Mouse (Mus musculus) gastrocnemius, postnatal 4 days (tissue): ENCODE data around the gene Pced1b. TPM values are rescaled to one million over a fixed set of nuclear protein-coding genes. Genes with fewer than 3 reads are reported as not detected.
"Not testable (repeated sequence)": the region's sequence is repeated elsewhere in the genome, so short reads cannot be mapped to it uniquely, and the experiment has no call there.

Experiments
- DNase-seq, 2 experiments: peaks; one replicate each; pipeline ENCODE4 v3.0.0; 2021 to 2022; ENCODE audit warnings: low spot score in 2 of 2, mixed read lengths in 2 of 2
- total RNA-seq, 2 experiments: library from RNA; stranded (reverse); gene quantifications; 2 replicates each; pipeline ENCODE4 v1.2.3; 2021

Pced1b gene
- total RNA-seq, 2 experiments from 2014 or later = 4.6 to 6.3 TPM

- DNase-seq = no peak
Measured at GRCm38 (mm10) chr15:97337636-97338352, 90.9 kb downstream of the Pced1b start.

- no peak for DNase-seq
Measured at GRCm38 (mm10) chr15:97338377-97339060, 91.6 kb downstream of the Pced1b start.

- DNase-seq = no peak
Measured at GRCm38 (mm10) chr15:97342336-97342735, 95.4 kb downstream of the Pced1b start.

GRCm38 (mm10) chr15:97342945-97343344 lies 96.0 kb downstream of the Pced1b start:
- DNase-seq = no peak

- no peak for DNase-seq
Measured at GRCm38 (mm10) chr15:97343921-97344320, 97.0 kb downstream of the Pced1b start.

GRCm38 (mm10) chr15:97345110-97345509 lies 98.2 kb downstream of the Pced1b start:
- no peak for DNase-seq

- no peak for DNase-seq
Measured at GRCm38 (mm10) chr15:97345917-97346316, 99.0 kb downstream of the Pced1b start.

GRCm38 (mm10) chr15:97346413-97346812 lies 99.5 kb downstream of the Pced1b start:
- DNase-seq = no peak

- DNase-seq = no peak
Measured at GRCm38 (mm10) chr15:97346897-97347296, 100.0 kb downstream of the Pced1b start.

GRCm38 (mm10) chr15:97348566-97349315 lies 101.8 kb downstream of the Pced1b start:
- DNase-seq = no peak

GRCm38 (mm10) chr15:97350528-97350927 lies 103.6 kb downstream of the Pced1b start:
- DNase-seq = no peak

GRCm38 (mm10) chr15:97351016-97351415 lies 104.1 kb downstream of the Pced1b start:
- peak in 1 of 2 experiments; percentile 30 for DNase-seq

GRCm38 (mm10) chr15:97351681-97352080 lies 104.8 kb downstream of the Pced1b start:
- DNase-seq = no peak

- no peak for DNase-seq
Measured at GRCm38 (mm10) chr15:97355676-97356303, 108.9 kb downstream of the Pced1b start.

GRCm38 (mm10) chr15:97357016-97357415 lies 110.1 kb downstream of the Pced1b start:
- no peak for DNase-seq

- DNase-seq = no peak
Measured at GRCm38 (mm10) chr15:97360842-97361770, 114.2 kb downstream of the Pced1b start.

- no peak for DNase-seq
Measured at GRCm38 (mm10) chr15:97361771-97362171, 114.9 kb downstream of the Pced1b start.

- not testable (repeated sequence) for DNase-seq
Measured at GRCm38 (mm10) chr15:97364271-97364670, 117.4 kb downstream of the Pced1b start.

GRCm38 (mm10) chr15:97364968-97365367 lies 118.1 kb downstream of the Pced1b start:
- DNase-seq = no peak

- DNase-seq = no peak
Measured at GRCm38 (mm10) chr15:97368035-97368608, 121.2 kb downstream of the Pced1b start.
